Mouse (Mus musculus): ENCODE data around the gene Kdm2b.

Gene Kdm2b

DNA sequence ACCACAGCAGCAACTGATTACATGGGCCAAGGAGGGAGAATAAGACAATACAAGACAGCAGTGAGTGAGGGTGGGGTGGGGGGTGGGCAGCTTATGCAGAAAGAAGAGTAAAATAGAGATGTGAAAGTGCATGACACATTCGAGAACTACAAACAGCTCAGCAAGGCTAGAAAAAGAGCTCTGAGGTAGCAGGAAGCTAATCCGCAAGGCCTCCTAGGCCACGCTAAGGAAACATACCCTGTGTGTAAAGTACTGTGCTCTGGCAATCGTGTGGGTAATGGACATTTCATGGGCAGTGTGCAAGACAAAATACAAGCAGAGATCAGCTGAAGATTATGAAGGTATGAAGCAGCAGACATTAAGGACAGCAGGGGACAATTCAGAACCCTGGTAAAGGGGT lies 94.8 kb downstream of the Kdm2b start:
- DNase-seq (ENCODE audit: low read depth, low spot score), result no peak

DNA sequence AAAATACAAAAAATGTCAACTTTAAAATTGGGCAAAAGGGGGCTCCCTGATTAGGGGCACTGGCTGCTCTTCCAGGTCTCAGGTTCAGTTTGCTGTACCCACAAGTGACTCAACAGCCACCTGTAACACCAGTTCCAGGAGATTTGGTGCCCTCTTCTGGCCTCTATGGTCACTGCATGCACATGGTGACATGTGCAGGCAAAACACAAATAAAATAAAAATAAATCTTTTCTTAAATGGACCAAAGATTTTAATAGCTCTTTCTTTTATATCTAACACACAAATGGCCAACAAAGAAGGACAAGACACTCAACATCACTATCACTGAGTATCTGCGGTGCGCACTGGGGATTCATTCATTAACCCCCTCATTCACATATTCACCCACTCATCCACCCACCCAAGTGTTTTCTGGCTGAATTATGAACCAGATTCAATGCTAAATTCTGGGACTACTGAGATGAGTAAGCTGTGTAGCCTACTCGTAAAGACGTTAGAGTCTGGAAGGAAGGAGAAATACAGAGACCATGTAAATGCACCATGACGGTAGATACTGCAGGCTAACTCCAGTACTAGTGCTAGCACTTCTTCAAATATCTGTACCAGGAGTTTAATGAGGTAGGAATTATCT lies 95.5 kb downstream of the Kdm2b start:
- DNase-seq (ENCODE audit: low read depth, low spot score), result peak; percentile 85

DNA sequence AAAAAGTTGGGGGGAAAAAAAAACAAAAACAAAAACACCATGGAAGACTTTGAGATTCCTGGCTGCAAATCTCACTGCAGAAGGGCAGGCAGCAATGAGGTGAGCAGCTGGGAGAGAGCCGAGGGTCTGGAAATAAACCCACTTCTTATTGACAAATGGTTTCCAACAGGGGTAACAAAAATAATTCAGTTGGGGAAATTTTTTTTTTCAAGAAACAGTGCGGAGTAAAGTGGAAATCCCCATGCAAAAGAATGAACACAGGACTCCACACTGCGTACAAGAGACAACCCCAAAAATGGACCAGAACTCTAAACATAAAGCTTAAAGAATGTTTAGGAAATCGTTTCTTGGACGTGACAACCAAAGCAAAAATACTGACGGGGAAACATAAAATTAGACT lies 96.4 kb downstream of the Kdm2b start:
- no peak for DNase-seq (ENCODE audit: low read depth, low spot score)

DNA sequence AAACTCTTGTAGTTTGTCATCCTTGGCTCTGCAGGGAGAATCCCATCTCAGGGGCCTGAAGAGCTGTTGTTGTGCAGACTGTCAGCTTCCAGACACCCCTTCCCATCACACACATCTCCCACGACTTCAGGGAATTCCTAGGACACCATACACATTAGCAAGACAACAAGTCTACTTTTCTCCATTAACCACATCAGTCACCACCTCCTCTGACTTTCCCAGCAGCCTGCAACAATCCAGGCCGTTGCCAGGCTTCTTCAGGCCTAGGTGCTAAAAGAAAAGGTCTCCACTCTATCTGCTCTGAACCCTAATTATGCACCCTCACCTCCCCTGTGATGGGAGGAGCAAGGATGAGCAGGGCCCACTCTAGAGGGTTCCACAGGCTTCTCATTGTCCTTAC lies 99.2 kb downstream of the Kdm2b start:
- DNase-seq (ENCODE audit: low read depth, low spot score), result no peak

DNA sequence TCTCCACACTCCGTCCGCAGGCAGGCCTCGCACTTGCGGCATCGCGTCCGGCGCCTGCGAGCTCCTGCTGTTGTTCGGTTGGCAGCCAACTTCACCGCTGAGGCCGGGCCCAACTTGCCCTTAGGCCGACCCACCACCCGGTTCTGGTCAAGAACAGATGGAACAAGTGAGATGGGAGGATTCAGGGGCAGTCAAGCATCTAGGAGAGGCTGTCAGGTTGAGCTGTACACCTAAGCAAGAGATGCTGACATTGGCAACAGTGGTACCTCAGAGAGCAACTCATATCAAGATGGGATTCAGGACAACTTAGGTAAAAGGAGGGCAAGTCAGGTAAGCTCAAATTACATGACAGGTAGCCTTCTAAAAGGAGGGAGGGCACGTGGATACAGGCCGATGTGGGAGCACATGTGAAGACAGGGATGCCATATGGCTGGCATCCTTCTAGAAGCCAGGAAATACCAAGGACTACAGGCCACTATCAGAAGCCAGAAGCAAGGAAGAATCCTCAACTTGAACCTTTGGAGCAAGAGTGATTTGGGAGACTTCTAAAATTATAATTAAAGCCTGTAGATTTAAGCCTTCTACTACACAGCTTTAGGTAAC lies 100.9 kb downstream of the Kdm2b start:
- DNase-seq (ENCODE audit: low read depth, low spot score), result no peak

DNA sequence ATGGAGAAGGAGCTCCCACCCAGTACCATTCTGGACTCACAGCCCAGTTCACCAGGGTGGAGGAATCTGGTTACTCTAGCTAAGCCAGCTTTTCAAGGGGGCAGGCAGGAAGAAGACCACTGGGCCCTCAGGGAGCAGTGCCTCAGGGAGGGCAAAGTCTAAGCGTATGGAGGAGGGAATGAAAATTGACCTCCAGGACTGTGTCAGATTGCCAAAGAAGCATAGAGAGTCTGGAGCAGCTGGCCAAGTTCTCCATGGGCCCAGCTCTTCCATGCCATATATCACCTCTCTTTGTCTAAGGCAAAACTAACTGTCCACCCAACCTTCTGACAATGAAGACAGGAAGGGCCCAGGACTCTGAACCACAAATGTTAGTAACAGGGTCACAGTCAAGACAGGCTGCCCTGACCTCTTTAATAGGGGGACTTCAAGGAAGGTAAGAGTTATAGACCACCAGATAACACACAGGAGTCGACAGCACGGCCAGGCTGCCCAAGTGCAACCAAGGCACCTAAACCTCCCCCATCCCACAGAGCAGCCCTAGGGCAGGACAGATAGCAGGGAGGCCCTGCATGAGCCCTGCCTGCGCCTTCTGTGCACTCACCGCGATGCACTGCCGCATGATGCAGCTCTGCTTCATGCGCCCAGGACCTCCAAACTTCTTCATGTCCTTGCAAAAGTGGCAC lies 101.6 kb downstream of the Kdm2b start:
- no peak for DNase-seq (ENCODE audit: low read depth, low spot score)

DNA sequence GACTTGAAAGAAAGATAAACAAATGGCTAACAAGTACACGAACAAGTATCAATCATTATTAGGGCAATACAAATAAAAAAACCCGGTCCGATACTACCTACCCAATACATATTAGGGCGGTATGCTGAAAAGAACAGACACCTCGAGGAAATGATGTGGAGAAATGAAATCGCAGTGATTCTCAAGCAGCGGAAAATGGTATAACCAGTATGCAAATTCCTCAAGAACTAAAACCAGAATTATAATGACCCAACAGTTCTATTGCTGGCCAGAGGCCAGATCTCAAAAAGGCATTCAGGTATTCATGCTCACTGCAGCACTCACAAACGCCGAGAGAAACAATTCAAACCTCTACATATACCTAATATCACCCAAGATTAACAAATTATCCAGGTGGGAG lies 102.6 kb downstream of the Kdm2b start:
- no peak for DNase-seq (ENCODE audit: low read depth, low spot score)

DNA sequence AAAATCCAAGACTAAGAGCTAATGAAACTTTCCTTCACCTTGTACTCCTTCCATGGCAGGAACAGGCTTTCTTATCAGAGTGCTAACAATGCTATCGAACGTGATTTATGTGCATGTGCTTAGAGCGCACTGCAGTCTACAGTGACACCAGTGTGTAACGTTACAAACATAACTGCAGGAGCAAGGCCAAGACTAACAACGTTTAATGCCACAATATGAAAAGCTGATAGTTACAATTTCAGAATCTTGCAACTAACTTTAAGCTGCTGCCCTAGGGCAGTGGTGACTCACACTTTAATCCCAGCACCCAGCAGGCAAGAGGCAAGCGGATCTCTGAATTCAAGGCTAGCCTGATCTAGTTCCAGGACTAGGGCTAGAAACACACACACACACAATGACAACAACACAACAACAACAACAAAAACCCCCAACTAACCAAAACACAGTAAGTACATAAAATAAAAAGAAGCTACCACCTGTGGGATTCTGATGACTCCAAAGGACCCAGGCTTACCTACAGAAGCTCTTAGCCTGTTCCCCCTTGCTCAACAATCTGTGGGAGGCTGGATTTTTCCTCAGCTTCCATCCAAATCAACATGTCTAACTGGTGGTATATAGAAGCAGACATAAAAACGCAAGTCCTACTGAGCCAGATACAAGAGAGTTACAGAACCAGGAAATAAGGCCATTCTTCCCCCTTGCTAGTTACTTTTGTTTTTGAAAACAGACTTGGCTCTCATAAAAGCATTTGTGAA lies 104.9 kb downstream of the Kdm2b start:
- no peak for DNase-seq (ENCODE audit: low read depth, low spot score)

DNA sequence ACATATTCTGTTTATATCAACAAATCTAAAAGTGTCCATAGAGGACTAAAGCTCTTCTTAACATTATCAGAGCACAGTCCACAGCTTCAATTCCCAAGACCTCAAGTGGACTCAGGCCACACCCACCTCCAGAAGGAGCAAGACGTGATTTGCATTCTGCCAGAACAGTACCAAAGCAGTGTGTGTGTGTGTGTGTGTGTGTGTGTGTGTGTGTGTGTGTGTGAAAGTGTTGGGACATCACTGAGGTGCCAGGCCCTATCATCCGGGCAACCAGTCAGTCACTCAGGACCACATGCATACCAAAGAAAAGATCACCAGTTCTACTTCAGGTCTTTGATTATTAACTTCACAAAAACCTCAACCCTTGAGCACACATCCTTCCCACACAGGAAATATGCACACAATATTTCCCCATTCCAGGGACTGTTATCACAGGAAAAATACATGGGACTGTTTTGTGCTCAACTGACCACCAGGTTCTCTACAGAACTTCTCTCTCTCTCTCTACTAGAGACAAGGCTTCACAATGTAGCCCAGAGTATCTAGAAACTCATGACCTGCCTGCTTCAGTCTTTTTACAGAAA lies 105.9 kb downstream of the Kdm2b start:
- no peak for DNase-seq (ENCODE audit: low read depth, low spot score)

DNA sequence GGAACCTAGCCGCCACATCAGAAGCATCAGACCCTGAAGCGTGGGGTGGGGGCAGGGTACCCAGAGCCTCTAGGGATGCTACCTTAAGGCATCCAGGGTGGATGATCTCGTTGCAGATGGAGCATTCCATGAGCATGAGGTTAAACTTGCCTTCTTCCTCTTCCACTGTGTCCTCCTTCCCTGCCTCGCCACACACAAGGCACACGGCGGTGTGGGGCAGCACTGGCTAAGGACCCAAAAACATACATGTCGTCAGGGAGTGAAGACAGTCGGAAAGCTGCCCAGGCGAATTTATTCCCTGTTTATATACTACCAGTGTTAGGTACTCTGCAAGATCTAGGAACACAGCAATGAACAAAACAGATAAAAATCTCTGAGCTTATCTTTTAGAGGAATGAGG lies 106.4 kb downstream of the Kdm2b start:
- DNase-seq (ENCODE audit: low read depth, low spot score), result no peak

DNA sequence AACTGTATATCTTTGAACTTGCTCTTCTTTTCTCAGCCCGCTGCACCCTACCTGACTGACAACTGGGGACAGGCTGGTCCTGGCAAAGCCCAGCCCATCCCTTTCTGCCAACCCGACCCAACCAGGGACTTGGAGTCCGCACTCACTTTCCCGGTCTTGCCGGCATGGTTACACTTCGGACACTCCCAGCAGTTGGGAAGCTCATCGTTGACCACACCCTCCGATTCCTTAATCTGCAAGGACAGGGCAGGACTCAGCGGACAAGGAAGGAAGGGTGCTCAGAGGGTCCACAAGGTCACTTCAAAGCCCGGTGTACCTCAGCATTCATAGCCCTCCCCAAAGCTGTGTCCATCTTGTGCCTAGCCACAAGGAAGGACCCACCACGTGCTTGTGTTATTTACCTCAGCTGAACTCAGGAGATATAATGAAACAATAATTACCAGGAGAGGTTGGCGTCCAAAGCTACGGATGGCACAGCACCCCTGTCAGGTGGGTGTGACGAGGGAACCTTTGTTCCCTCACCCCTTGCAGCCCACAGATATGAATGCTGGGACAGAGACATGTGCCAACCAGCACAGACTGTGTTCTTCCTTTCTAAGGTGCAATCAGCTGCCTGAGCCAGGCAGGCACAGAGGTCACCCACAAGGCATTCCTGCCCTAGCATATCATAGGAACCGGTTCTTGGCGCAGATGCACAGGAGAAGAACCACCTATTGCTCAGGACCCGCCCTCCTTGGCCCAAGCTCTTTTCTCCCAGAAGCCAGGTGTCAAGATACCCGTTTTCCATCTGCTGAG lies 107.2 kb downstream of the Kdm2b start:
- no peak for DNase-seq (ENCODE audit: low read depth, low spot score)

DNA sequence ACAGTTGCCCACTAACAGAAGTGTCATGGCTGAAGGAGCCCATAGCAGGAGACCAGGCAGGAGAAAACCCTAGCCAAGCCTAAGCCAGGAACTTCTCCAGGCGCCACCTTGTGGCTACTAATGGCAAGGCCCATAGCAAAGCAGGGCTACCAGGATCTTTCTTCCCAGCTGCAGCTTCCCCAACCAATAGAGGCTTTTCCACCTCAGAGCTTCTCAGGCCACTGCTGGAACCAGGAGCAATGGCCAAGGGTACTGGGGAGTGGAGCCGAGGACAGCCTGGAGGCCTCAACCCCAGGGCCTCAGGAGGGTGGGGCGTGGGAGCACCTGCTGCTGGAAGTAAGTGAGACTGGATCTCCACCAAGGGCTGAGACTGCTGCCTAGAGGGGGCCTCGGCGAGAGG lies 108.3 kb downstream of the Kdm2b start:
- DNase-seq (ENCODE audit: low read depth, low spot score), result peak; percentile 76

DNA sequence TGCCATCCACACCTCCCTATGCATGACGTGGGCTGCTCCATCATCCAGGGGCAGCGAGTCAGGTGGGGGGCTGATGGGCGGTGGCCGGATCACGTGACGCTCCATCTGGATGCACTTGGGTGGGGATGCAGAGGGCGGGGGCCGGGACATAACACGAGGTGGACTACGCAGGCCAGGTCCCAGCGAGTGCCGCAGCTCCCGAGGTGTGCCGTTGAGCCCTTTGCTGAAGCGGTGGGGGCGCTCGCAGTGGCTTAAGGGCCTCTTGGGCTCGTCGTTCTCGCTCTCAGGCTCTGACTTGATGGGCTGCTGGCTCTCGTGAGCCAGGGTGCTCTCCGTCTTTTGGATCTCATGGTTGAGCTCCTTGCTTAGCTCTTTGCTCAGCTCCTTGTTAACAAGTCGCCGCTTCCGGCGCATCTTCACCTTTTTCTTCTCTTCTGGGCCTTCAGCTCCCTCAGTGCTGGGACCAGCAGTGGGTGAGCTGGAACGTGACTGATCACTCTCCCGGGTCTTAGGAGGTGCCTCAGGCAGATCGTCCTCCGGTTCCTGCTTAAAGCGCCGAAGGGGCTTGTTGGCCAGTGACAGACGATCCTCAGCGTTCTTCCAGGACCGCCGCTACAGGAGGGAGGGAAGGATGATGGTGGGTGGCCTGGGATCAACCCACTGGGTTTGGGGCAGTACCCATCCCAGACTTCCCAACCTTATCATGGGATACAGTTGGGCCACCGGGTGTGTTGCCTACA lies 109.2 kb downstream of the Kdm2b start:
- no peak for DNase-seq (ENCODE audit: low read depth, low spot score)

DNA sequence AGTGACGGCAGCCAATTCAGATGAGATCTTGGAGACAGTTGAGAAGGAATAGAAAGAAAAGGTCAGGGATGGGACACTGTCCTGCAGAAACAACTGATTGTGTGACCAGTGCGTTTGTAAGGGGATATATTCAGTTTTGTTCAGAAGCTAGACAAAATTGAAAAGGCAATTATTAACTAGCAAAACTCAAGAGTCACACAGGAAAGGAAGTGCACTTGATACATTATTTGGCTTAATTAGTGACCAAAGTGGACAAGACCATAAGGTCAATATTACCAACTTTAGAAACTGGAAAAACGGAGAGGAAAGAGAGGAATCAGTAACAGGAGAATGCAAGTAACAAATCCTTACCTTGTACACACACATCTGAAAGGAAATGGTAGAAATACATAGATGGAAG lies 113.0 kb downstream of the Kdm2b start:
- no peak for DNase-seq (ENCODE audit: low read depth, low spot score)

DNA sequence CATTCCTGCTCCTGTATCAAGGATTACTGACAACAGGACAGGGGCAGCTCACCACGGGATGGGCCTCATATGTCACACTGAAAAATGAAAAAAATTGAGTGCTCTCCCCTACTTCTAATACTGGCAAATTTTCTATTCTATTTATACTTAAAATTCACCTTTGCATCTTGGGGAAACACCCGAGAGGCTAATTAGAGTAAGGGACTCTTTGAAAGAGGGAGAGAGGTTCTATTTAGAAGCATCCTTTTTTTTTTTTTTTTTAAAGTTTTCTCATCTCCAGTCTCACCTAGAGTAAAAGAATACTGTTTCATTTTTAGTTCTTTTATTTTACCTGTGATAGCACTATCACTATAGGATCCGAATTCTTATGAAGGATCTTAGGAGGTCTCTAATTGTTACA lies 115.3 kb downstream of the Kdm2b start:
- no peak for DNase-seq (ENCODE audit: low read depth, low spot score)

DNA sequence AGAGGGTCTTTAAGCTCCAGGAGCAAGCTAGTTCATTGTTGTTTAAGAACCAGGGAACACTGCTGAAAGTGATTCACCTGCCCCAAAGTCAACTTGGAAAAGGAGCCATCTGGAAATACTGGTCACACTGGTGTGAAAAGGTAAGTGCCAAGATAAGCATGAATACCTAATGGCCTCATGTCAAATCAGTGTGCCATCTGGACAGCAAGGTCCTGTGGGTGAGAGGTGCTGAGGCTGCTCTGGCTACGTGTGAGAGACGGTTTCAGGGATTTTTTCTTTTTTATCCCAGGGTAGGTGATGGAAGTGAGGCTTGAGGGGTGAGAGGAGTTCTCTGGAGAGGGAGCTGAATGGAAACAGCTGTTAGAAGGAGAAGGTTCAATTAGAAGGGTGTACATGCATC lies 116.0 kb downstream of the Kdm2b start:
- no peak for DNase-seq (ENCODE audit: low read depth, low spot score)

DNA sequence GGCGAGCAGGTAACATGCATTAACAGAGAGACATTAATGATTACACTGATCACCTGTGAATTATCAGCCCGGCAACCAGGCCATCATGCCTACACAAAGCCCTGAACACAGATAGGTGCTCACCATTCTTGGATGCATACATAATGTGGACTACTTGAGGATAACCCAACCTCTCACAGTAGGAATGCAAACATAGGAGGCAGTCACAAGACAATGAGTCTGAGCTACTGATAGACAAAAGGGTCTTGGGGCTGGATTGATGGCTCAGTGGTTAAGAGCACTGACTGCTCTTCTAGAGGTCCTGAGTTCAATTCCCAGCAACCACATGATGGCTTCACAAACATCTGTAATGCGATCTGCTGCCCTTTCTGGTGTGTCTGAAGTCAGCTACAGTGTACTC lies 117.0 kb downstream of the Kdm2b start:
- no peak for DNase-seq (ENCODE audit: low read depth, low spot score)

DNA sequence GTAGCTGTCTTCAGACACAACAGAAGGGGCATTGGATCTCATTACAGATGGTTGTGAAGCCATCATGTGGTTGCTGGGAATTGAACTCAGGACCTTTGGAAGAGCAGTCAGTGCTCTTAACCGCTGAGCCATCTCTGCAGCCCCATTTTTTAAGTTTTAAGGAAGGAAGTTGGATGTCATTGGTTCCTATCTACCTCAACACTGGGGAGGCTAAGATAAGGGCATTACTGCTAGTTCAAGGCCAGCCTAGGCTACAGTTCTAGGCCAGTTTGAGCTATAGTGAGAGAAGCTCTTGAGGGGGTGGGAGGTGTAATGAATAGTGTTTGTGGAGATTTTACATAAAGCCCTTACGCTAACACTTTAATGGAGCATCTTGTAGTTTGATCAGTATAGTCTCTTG lies 126.6 kb downstream of the Kdm2b start:
- no peak for DNase-seq (ENCODE audit: low read depth, low spot score)

DNA sequence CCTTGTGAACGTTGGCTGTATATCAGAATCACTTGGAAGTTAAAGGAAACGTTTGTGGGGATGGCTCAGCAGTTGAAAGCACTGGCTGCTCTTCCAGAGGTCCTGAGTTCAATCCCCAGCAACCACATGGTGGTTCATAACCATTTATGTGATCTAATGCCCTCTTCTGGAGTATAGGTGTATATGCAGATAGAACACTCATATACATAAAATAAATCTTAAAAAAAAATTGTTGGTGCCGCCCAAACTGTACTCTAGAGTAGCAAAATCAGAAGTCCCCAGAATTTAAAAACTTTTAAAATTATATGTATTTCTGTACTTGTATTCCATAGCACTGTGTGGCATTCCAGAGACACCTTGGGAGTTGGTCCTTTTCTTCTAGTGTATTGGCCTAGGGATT lies 133.8 kb downstream of the Kdm2b start:
- DNase-seq (ENCODE audit: low read depth, low spot score), result peak; percentile 31

DNA sequence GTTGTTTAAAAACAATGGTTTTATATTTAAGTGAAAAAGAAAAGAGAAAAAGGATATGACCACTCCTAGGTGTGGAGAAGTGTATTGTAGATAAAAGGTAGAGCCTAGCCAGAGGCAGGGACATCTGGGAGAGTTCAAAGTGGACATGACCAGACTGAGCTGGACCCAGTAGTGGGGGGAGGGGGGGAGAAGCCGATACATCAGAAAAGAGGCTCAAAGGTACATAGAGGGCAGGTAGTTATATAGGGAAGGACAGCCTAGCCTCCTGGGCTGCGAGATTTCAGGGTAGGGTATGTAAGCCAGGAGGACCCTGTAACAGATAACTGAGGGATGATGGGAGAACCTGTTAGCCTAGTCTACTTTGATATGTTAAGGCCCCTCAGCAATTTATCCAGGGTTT lies 137.0 kb downstream of the Kdm2b start:
- DNase-seq (ENCODE audit: low read depth, low spot score), result no peak

Measured in CD4-positive, CD25-positive, alpha-beta regulatory T cell, adult 2 months (primary cell).